Mouse (Mus musculus) left cerebral cortex, postnatal 14 days (tissue): ENCODE data around the gene Klc3. TPM values are rescaled to one million over a fixed set of nuclear protein-coding genes. Genes with fewer than 3 reads are reported as not detected.

Experiments used
- microRNA-seq, 2 experiments: library from miRNA; unstranded; fragments of <30 nt; microRNA quantifications; one replicate each; pipeline ENCODE4 v1.2.0; 2022
- total RNA-seq, 2 experiments: library from RNA; stranded (reverse); gene quantifications; 2 replicates each; pipeline ENCODE4 v1.2.3; 2021

The Klc3 gene
- total RNA-seq, 2 experiments from 2014 or later, result 0.75 to 2.2 TPM

Small RNA genes within 50 kb of the gene (microRNA-seq; reads per million reads assigned to microRNA genes)
- 0 reads per million in 2 experiments for gene Mir343

Other genes starting within 250 kb of the Klc3 start
- 1 to 10 TPM; 1.6 to 2.8 TPM for gene Gipr, start 238.0 kb downstream of the Klc3 start, total RNA-seq
- 100 to 1,000 TPM; 167 to 183 TPM for gene Eml2, start 227.7 kb downstream of the Klc3 start, total RNA-seq
- 1 to 10 TPM; 5.2 to 5.5 TPM for gene Gpr4, start 191.6 kb downstream of the Klc3 start, total RNA-seq
- 10 to 100 TPM; 40.0 to 43.9 TPM for gene Opa3, start 175.8 kb downstream of the Klc3 start, total RNA-seq
- gene Vasp, start 132.3 kb downstream of the Klc3 start, total RNA-seq, result 10 to 100 TPM; 18.4 to 21.1 TPM
- under 1 TPM in 1 of 2 experiments, not detected in 1; 0.40 TPM for gene Ppm1n, start 124.0 kb downstream of the Klc3 start, total RNA-seq
- gene Rtn2, start 121.5 kb downstream of the Klc3 start, total RNA-seq, result 100 to 1,000 TPM; 115 to 123 TPM
- 10 to 100 TPM in 1 of 2 experiments, 1 to 10 TPM in 1; 7.6 to 10.7 TPM for gene Fosb, start 94.1 kb downstream of the Klc3 start, total RNA-seq
- gene Ercc1, start 59.3 kb downstream of the Klc3 start, total RNA-seq, result 10 to 100 TPM; 42.7 to 44.0 TPM
- 10 to 100 TPM; 20.6 to 20.9 TPM for gene Cd3eap, start 44.6 kb downstream of the Klc3 start, total RNA-seq
- gene Ppp1r13l, start 44.4 kb downstream of the Klc3 start, total RNA-seq, result 1 to 10 TPM; 6.0 to 6.7 TPM
- 10 to 100 TPM; 32.7 to 35.5 TPM for gene Ercc2, start 22.1 kb downstream of the Klc3 start, total RNA-seq
- gene Ckm, start 672 bp upstream of the Klc3 start, total RNA-seq, result under 1 TPM; 0.36 to 0.86 TPM
- 10 to 100 TPM; 89.9 to 96.7 TPM for gene Mark4, start 54.7 kb upstream of the Klc3 start, total RNA-seq
- under 1 TPM; 0.37 to 0.80 TPM for gene Exoc3l2, start 59.2 kb upstream of the Klc3 start, total RNA-seq
- 1 to 10 TPM; 7.1 to 7.2 TPM for gene Bloc1s3, start 104.3 kb upstream of the Klc3 start, total RNA-seq
- 10 to 100 TPM; 17.7 to 18.1 TPM for gene Trappc6a, start 104.3 kb upstream of the Klc3 start, total RNA-seq
- 1 to 10 TPM in 1 of 2 experiments, under 1 TPM in 1; 0.68 to 1.1 TPM for gene Nkpd1, start 113.7 kb upstream of the Klc3 start, total RNA-seq
- gene Ppp1r37, start 159.0 kb upstream of the Klc3 start, total RNA-seq, result 10 to 100 TPM; 87.9 to 98.8 TPM
- gene Zfp296, start 173.2 kb upstream of the Klc3 start, total RNA-seq, result under 1 TPM; 0.51 to 0.68 TPM
- gene Gemin7, start 173.5 kb upstream of the Klc3 start, total RNA-seq, result 10 to 100 TPM; 43.8 to 46.0 TPM
- gene Clasrp, start 200.4 kb upstream of the Klc3 start, total RNA-seq, result 10 to 100 TPM; 84.4 to 84.6 TPM
- gene Relb, start 225.3 kb upstream of the Klc3 start, total RNA-seq, result 1 to 10 TPM; 6.1 to 6.3 TPM